Mouse (Mus musculus): ENCODE measurements around the gene Eif4enif1. TPM values are rescaled to one million over a fixed set of nuclear protein-coding genes. Genes with fewer than 3 reads are reported as not detected.
A peak's percentile ranks its signal among the peaks of the same experiment; 100 is the strongest.

The Eif4enif1 gene
- polyA plus RNA-seq, 1 experiment from 2014 or later, result 47.8 TPM

DNA sequence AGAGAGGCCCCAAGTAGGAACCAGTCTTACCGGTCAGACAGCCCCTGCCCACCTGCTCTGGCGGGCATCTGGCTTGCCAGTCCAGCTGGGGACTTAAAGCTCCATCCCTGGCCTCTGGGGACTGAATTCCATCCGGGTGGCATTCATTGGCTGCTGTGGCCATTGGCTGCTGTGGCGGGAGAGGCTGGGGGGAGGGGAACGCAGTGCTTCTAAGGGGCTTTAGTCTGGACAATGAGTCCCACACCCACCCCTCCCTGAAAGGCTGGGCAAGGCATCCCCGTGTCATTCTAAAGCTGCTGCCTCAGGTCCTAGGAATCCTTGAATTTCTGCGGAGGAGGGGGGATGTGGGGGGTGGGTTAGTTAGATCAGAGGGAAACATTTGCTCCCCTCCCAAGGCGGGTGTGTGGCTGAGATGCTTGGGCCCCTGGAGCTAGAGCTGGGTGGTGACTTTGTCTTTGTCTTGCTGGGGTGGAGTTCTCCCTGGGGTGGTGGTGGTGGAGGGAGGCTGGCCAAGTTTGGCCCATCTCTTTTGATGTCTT lies 90.6 kb downstream of the Eif4enif1 start:
- H3K4me3 ChIP-seq (ENCODE audit: low read length), result peak overlapping the region; percentile 75
- H3K9ac ChIP-seq (replicated peaks; ENCODE audit: low read length), result peak overlapping the region; percentile 97
- H3K27me3 ChIP-seq (ENCODE audit: insufficient read depth, low read length), result no peaks in the 10 kb centered on the region
- peaks cover 39% of the 10 kb centered on the region for H3K4me1 ChIP-seq (ENCODE audit: insufficient read depth, low read length)
- H3K9me3 ChIP-seq (ENCODE audit: low read length), result no peaks in the 10 kb centered on the region
- 2% methylated on average over 8 of the region's 8 CpGs for WGBS
- peak overlapping the region; percentile 100 for H3K27ac ChIP-seq (ENCODE audit: low read length)
- H3K36me3 ChIP-seq (ENCODE audit: insufficient read depth, low read length), result peaks cover 49% of the 10 kb centered on the region
- H3K4me2 ChIP-seq (replicated peaks; ENCODE audit: low read depth, low read length), result peak overlapping the region; percentile 98
- peak; percentile 12; the same call in 1 of the 2 replicates for ATAC-seq (ENCODE audit: low FRiP score, low TSS enrichment)

DNA sequence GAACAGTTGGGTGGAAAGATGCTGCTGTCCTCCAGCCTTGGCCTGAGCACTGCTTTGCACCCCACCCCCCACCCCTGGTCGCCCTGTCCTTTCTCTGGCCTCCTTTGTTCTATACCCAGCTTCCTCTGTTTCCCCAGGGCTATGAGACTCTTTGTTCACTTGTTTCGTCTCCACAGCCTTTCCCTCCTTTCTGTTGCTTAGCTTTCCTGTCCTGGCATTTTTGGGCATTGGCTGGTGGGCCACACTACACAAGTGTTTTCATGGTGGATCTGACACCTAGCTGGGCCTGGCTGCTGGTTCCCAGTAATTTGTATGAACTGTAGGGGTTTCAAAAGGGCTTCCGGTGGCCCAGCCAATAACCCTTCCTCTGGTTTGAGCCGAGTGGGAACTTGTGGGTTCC lies 91.2 kb downstream of the Eif4enif1 start:
- Histone ChIP-seq H3K36me3 (ENCODE audit: insufficient read depth, low read length) (peaks cover 55% of the 10 kb centered on the region), H3K4me3 (ENCODE audit: low read length) (peak overlapping the region; percentile 75), H3K27me3 (ENCODE audit: insufficient read depth, low read length) (no peaks in the 10 kb centered on the region), H3K4me2 (replicated peaks; ENCODE audit: low read depth, low read length) (peak overlapping the region; percentile 98), H3K27ac (ENCODE audit: low read length) (peak overlapping the region; percentile 100), H3K9me3 (ENCODE audit: low read length) (no peaks in the 10 kb centered on the region), H3K9ac (replicated peaks; ENCODE audit: low read length) (peak overlapping the region; percentile 97), H3K4me1 (ENCODE audit: insufficient read depth, low read length) (peaks cover 38% of the 10 kb centered on the region)
- no peak for ATAC-seq (ENCODE audit: low FRiP score, low TSS enrichment)
- 33% methylated on average over 4 of the region's 4 CpGs for WGBS

Other genes starting within 250 kb of the Eif4enif1 start
- gene Sfi1, start 8.9 kb upstream of the Eif4enif1 start, polyA plus RNA-seq (2015; fragmentation: Nextera tagmentation; extraction: Ambion mirVana), result 15.2 and 20.7 TPM in 2 replicates
- 244 and 249 TPM in 2 replicates for gene Drg1, start 64.0 kb downstream of the Eif4enif1 start, polyA plus RNA-seq (2015; fragmentation: Nextera tagmentation; extraction: Ambion mirVana)
- 49.5 and 57.0 TPM in 2 replicates for gene Patz1, start 86.5 kb downstream of the Eif4enif1 start, polyA plus RNA-seq (2015; fragmentation: Nextera tagmentation; extraction: Ambion mirVana)
- gene Pik3ip1, start 128.0 kb downstream of the Eif4enif1 start, polyA plus RNA-seq (2015; fragmentation: Nextera tagmentation; extraction: Ambion mirVana), result 10.5 and 12.5 TPM in 2 replicates
- gene Limk2, start 206.8 kb downstream of the Eif4enif1 start, polyA plus RNA-seq (2015; fragmentation: Nextera tagmentation; extraction: Ambion mirVana), result 45.8 and 49.5 TPM in 2 replicates
- 45.5 and 47.0 TPM in 2 replicates for gene Rnf185, start 250.0 kb downstream of the Eif4enif1 start, polyA plus RNA-seq (2015; fragmentation: Nextera tagmentation; extraction: Ambion mirVana)

Measured in kidney, embryonic 16.5 days (tissue).